Mouse (Mus musculus) kidney, adult 9 months (tissue): ENCODE data around the gene Gm49387.

Experiments used
- DNase-seq: peaks from one replicate; pipeline ENCODE4 v3.0.0; 2022

Gm49387 gene

GRCm38 (mm10) chr14:31572561-31573175, 68.0 kb downstream of the Gm49387 start:
- DNase-seq: no peak

- DNase-seq: no peak
Measured at GRCm38 (mm10) chr14:31571419-31571818, 69.3 kb downstream of the Gm49387 start.

- no peak for DNase-seq
Measured at GRCm38 (mm10) chr14:31570131-31570951, 70.3 kb downstream of the Gm49387 start.

DNA sequence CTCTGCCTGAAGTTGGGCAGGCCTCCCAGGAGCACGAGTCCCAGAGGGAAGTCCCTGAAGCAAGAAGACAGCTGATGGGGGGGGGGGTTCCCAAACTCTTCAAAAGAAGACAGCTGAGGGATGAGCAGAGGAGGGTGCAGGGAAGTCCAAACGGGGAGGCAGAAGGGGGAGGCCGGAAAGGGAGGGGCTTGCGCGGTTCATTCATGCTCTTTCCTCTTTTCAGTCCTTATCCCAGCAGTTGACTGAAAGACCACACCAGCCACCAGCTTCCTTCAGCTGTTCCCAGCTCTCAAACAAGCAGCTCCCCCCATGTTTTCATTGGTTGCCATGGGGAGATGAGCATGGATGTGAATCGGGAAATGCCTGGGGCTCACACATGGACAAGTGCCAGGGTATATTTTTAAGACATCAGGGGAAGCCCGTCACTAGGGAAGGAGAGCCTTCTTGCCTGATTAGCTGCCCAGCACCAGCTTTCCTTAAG, 71.5 kb downstream of the Gm49387 start:
- peak; percentile 49 for DNase-seq

DNA sequence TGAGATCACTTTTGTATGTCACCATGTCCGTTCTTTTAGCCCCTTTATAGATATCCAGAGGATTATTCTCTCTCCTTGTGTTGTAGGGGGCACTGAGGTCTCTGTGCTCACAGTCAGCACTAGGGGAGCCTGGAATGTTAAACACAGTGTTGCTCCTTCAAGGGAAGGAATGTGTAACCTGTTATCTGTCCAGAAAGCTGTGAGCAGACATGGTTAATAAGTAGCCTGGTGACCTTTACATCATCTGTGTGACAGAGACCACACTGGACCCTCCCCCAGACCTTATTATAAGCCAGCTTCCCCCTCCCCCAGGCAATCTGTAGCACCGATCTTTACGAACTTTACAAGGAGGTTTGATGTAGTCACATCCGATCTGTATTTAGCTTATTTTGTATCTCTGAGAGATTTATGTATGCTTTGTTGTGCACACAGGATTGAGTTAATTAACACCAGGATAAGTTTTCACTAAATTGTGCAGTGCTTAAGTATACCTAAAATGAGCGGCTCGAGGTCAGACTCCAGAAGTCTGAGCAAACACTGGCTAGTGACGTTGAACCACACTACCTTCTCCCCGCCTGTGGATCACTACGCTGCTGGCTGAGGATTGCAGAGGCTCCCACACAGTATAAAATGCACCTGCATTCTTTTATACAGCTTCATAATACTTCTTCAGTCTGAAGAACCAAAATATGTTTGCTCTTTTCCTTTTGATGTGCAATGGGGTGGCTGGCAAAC, 75.0 kb downstream of the Gm49387 start:
- DNase-seq: no peak

DNA sequence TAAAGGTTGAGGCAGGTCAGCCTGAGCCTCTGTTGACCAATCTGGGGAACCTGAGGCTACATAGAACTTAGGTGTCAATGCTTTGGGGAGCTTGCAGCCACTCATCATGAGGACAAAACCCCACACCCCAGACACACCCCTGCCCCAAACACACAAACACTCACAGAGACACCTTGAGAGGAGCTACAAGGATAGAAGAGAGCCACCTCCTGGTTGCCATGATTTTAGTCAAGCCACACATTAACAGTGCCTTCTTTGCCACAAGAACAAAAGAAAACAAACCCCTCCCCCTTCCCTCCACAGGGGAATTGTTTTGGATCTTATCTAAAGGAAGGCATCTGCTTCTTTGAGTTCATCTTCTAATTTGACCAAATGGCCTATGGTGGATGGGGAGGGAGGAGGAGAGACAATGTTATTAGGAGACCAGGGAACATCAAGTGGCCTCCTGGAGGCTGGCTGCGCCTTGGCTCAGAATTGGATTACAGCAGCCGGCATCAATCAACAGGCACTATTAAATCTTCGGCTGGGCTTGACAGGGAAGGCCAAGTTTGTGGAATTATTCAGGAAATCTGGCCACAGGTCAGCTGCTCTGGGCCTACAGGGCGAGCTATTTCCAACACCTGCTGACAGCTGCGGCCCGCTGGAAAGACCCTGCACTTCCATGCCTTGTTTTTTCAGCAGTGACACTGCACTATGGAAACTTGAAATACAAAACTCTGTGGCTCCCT, 76.1 kb downstream of the Gm49387 start:
- peak; percentile 64 for DNase-seq

GRCm38 (mm10) chr14:31560886-31561285, 79.8 kb downstream of the Gm49387 start:
- DNase-seq: no peak

GRCm38 (mm10) chr14:31559216-31559615, 81.5 kb downstream of the Gm49387 start:
- DNase-seq: no peak

GRCm38 (mm10) chr14:31557784-31558183, 82.9 kb downstream of the Gm49387 start:
- DNase-seq: no peak

DNA sequence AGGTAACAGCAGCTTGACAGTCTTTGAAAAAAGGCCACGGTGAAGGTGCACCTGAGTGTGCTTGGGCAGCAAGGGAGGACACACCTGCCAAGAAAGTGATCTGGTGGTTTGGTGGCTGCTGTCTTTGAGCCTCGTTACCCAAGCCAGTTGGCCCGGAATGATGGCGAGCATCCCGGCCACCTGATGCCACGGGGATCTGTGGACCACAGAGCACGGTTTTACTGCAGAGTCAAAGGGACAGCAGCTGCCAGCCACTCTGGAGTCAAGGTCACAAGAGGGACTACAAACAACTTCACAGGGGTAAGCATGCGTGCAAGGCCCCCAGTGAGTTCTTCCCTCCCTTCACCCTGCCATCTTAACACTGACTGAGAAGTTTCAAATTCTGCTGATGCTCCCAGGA, 83.4 kb downstream of the Gm49387 start:
- DNase-seq: no peak

GRCm38 (mm10) chr14:31556526-31557260, 84.0 kb downstream of the Gm49387 start:
- no peak for DNase-seq

DNA sequence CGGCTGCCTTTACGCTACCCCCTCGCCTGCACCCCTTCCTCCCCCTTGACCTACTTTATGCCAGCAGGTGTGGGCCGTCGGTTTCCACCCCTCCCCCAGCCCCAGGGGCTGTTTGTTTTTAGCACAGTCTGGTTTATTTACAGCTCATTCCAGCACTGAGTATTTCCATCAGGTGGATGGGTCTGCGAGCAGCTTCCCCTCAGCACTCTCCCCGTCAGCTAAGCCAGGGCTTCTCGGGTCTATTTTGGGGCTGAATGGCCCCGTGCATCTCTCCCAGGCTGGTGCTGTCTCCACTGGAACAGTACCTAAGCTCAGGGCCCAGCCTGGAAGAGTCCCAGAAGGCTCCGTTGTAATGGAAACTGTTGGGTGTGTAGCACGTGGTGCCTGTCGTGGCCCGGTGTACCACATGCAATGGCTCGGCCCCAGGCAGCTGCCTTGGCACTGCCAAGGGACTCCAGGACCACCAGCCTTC, 84.7 kb downstream of the Gm49387 start:
- DNase-seq: no peak

- DNase-seq: no peak
Measured at GRCm38 (mm10) chr14:31555021-31555420, 85.7 kb downstream of the Gm49387 start.

GRCm38 (mm10) chr14:31543885-31544442, 96.7 kb downstream of the Gm49387 start:
- no peak for DNase-seq

DNA sequence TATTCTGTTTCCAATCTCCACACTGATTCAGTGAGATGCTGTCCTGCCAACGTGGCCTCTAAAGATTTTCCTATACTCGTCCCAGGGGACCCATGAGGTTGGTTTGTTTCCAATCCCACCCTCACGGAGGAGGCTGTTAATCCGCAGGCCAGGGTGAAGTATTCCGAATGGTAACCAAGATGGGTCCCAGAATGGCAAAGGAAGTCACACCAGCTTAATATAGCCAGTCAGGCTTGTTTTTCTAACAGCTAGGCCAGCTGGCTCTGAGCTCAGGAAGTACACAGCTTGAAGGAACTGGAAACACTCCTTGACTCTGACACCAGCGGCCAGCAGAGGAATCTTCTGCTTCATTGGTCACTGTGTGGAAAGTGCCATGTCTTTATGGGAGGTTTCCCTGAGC, 103.4 kb downstream of the Gm49387 start:
- DNase-seq: peak; percentile 35

DNA sequence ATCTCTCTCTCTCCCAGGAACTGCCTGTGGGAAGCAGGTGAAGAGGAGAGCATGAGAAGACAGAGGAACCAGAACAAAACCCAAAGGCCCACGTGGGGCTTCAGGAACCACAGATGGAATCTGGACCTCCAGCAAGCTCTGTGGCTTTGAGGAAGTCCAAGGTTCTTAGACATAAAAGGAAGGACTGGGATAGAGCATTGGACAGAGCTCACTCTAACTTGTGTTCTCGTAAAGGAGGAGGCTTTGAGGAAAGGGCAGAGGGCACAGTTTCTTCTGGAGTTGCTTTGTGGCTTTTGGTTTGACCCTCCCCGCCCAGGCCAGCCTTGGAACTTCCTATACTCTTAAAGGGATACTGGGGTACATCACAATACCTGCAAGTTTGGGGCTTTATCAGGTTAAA, 108.0 kb downstream of the Gm49387 start:
- DNase-seq: peak; percentile 75

GRCm38 (mm10) chr14:31531506-31532148, 109.1 kb downstream of the Gm49387 start:
- peak; percentile 48 for DNase-seq

DNA sequence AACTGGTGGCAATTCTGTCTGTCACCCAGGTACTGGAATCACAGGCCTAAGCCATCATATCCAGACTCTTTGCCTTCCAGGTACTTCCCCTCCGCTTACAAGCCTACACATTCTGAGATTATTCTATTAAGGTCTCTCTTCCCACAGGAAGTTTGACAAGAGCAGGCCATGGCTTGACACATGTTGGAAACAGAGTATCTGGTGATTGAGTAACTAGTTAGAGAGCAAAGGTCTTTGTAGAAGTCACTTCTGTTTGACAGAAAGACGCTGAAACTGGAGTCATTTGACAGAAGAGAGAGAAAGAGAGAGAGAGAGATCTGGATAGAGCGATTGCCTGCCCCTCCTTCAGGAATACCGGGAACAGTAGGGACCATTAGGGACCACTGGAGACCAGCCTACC, 109.8 kb downstream of the Gm49387 start:
- DNase-seq: peak; percentile 75

DNA sequence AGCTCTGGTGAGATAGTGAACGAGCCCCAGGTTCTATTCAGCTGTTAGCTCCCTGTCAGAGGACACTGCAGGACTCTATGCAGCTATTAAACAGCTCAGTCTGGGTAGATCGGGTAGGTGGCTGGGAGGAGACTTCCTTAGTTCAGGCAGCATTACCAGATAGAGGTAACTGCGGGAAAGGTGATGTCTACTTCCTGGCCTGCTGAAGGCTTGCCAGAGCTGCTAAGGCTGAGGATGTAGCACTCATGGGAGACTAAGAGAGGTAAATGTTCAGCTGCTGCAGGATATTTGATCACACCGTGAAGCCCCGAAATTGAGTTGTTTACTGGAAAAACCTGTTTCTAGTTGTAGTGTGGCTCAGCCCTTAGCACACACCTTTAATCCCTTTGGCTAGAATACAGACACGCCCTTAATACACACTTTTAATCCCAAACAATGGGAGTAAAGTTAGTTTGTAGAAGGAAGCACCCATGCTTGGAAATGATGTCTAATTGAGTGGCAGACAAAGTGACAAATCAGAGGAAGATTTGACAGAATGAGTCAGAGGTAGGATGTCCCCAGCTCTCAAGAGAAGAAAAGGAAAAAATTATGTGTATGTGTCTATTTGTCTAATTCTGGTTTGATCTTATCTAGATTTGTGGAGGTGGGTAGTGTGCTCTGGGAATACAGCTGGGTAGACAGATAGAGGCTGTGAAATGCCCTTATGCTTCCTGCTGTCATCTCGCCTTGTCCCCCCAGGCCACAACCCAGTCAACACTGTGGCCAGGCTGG, 115.5 kb downstream of the Gm49387 start:
- DNase-seq: no peak

DNA sequence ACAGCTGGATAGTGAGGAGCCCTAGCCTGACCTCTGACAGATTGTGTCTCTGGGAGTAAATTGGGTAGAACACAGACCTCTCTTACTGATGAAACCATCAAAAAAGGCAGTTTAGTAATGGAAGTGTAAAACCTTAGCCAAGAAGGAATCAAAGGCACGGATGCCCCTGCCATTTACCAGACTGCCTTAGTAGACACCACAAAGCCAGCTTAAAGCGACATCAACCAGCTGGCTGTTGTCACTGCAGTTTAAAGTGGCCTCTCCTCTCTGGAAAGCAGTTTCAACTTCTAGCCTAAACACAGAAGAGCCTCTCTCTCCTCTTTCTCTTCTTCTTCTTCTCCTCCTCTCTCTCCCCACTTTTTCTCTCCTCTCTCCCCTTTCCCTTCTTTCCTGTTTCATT, 119.4 kb downstream of the Gm49387 start:
- no peak for DNase-seq
